Mouse (Mus musculus) MEL (cell line): ENCODE measurements around the gene Samd13.

Experiments
- BHLHE40 ChIP-seq: IDR thresholded peaks from 2 replicates; pipeline ENCODE4 v1.6.1; 2012; ENCODE audit warnings: low read depth, mild to moderate bottlenecking, inconsistent platforms, low read length, improper control_type of control experiment, borderline replicate concordance
- CHD1 ChIP-seq: IDR thresholded peaks from 2 replicates; pipeline ENCODE4 v1.6.1; 2012; ENCODE audit warnings: low read depth, mild to moderate bottlenecking, inconsistent platforms, low read length, improper control_type of control experiment
- CTCF ChIP-seq, 3 experiments: IDR thresholded peaks in 2 of 3; conservative IDR thresholded peaks in 1 of 3; 2 replicates each; pipeline ENCODE4 v1.5.1; 2011 to 2012; ENCODE audit warnings: low read length in 3 of 3, low read depth in 2 of 3, mild to moderate bottlenecking in 2 of 3, improper control_type of control experiment in 1 of 3, inconsistent platforms in 1 of 3, mixed read lengths in 1 of 3, moderate library complexity in 1 of 3; ENCODE audit not compliant: control insufficient read depth in 1 of 3, insufficient read depth in 1 of 3, poor library complexity in 1 of 3, severe bottlenecking in 1 of 3
- EP300 ChIP-seq, 2 experiments: IDR thresholded peaks; 2 replicates each; pipeline ENCODE4 v1.6.1; 2011; ENCODE audit warnings: improper control_type of control experiment in 2 of 2, low read length in 2 of 2, low read depth in 1 of 2, mild to moderate bottlenecking in 1 of 2
- HCFC1 ChIP-seq: IDR thresholded peaks from 2 replicates; pipeline ENCODE4 v1.6.1; 2012; ENCODE audit warnings: low read depth, mild to moderate bottlenecking, inconsistent platforms, low read length, improper control_type of control experiment, moderate library complexity
- MAFK ChIP-seq: IDR thresholded peaks from 2 replicates; pipeline ENCODE4 v1.6.1; 2011; ENCODE audit warnings: low read depth, mild to moderate bottlenecking, low read length, improper control_type of control experiment, borderline replicate concordance
- MEF2A ChIP-seq: IDR thresholded peaks from 2 replicates; pipeline ENCODE4 v1.6.1; 2014; ENCODE audit warnings: low read depth, mild to moderate bottlenecking, inconsistent platforms, low read length, improper control_type of control experiment; ENCODE audit not compliant: poor library complexity, insufficient replicate concordance, severe bottlenecking; ENCODE audit errors: extremely low read depth
- POLR2A ChIP-seq, 2 experiments: IDR thresholded peaks; 2 replicates each; pipeline ENCODE4 v1.6.1; 2011 to 2012; ENCODE audit warnings: low read length in 2 of 2, mild to moderate bottlenecking in 2 of 2, control low read depth in 1 of 2, improper control_type of control experiment in 1 of 2, low read depth in 1 of 2, moderate library complexity in 1 of 2; ENCODE audit not compliant: control insufficient read depth in 1 of 2, insufficient read depth in 1 of 2, poor library complexity in 1 of 2
- POLR2AphosphoS2 ChIP-seq: IDR thresholded peaks from 2 replicates; pipeline ENCODE4 v1.6.1; 2011; ENCODE audit warnings: low read length, improper control_type of control experiment
- TAL1 ChIP-seq: IDR thresholded peaks from 2 replicates; pipeline ENCODE4 v1.6.1; 2012; ENCODE audit warnings: mild to moderate bottlenecking, inconsistent platforms, low read length, moderate library complexity, mixed read lengths
- TCF12 ChIP-seq: IDR thresholded peaks from 2 replicates; pipeline ENCODE4 v1.6.1; 2014; ENCODE audit warnings: low read depth, mild to moderate bottlenecking, inconsistent platforms, low read length, improper control_type of control experiment, moderate library complexity
- ZC3H11A ChIP-seq: IDR thresholded peaks from 2 replicates; pipeline ENCODE4 v1.6.1; 2012; ENCODE audit warnings: low read depth, mild to moderate bottlenecking, inconsistent platforms, low read length, improper control_type of control experiment

DNA sequence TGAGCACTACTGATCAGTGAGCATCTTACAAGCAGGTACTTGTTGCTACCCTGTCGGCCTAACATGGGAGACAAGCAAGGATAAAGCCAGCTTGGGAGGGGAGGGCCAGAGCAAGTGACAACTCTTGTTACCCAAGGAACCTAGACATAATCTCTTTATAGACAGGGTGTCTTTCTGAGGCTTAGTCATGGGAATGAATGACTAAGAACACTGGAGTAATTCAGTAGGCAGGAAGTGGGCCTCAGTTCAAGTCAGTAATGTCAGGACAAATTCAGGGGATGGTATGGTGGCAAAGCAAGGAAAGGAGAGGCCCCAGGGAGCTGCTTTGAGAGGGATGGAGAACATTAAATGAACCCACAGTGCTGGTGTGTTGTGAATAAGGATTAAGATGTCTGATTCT lies 23.7 kb upstream of the Samd13 start:
- TF ChIP-seq HCFC1, result no peak
- TF ChIP-seq TCF12, result no peak
- TF ChIP-seq MAFK, result no peak
- TF ChIP-seq MEF2A, result no peak
- TF ChIP-seq BHLHE40, result no peak
- TF ChIP-seq POLR2A (IDR thresholded peaks at IDR 0.05; ENCODE audit: control insufficient read depth in 1 of 2, insufficient read depth in 1 of 2, low read depth in 1 of 2, low read length in 2 of 2, poor library complexity in 1 of 2), result no peak
- no peak for TF ChIP-seq TAL1
- TF ChIP-seq CTCF (IDR thresholded peaks at IDR 0.05 in 2 of 3, conservative IDR thresholded peaks at IDR 0.05 in 1 of 3; ENCODE audit: control insufficient read depth in 1 of 3, insufficient read depth in 1 of 3, low read depth in 2 of 3, low read length in 3 of 3, poor library complexity in 1 of 3, severe bottlenecking in 1 of 3), result no peak
- TF ChIP-seq EP300 (IDR thresholded peaks at IDR 0.05; ENCODE audit: low read depth in 1 of 2, low read length in 2 of 2), result no peak
- TF ChIP-seq ZC3H11A, result no peak
- TF ChIP-seq CHD1, result no peak
- TF ChIP-seq POLR2AphosphoS2, result no peak
